Mouse (Mus musculus): ENCODE data around the gene Cdh23. TPM values are rescaled to one million over a fixed set of nuclear protein-coding genes. Genes with fewer than 3 reads are reported as not detected.

Gene Cdh23
- polyA plus RNA-seq, 1 experiment from 2014 or later: 1.1 TPM

- no peak overlapping the region for H3K9ac ChIP-seq
- no peak for ATAC-seq
- no peaks in the 10 kb centered on the region for H3K36me3 ChIP-seq (ENCODE audit: poor library complexity, severe bottlenecking)
- no peaks in the 10 kb centered on the region for H3K9me3 ChIP-seq (replicated peaks)
- no peak overlapping the region for H3K4me3 ChIP-seq
- no peak overlapping the region for H3K27ac ChIP-seq
- WGBS: 60% methylated on average over 2 of the region's 2 CpGs
- H3K27me3 ChIP-seq: no peaks in the 10 kb centered on the region
- H3K4me1 ChIP-seq: 0 out of 2 replicates have a peak, but pooled peaks cover 5% of the 10 kb centered on the region
- no peak overlapping the region for H3K4me2 ChIP-seq
Observed at GRCm38 (mm10) chr10:60362310-60362628, 334.0 kb downstream of the Cdh23 start.

- no peaks in the 10 kb centered on the region for H3K9me3 ChIP-seq (replicated peaks)
- H3K4me1 ChIP-seq: 0 out of 2 replicates have a peak, but pooled peaks cover 5% of the 10 kb centered on the region
- no peak for ATAC-seq
- H3K4me2 ChIP-seq: no peak overlapping the region
- H3K27me3 ChIP-seq: no peaks in the 10 kb centered on the region
- WGBS: 59% methylated on average over 12 of the region's 12 CpGs
- no peak overlapping the region for H3K9ac ChIP-seq
- H3K36me3 ChIP-seq (ENCODE audit: poor library complexity, severe bottlenecking): no peaks in the 10 kb centered on the region
- no peak overlapping the region for H3K4me3 ChIP-seq
- no peak overlapping the region for H3K27ac ChIP-seq
Observed at GRCm38 (mm10) chr10:60361615-60362309, 334.5 kb downstream of the Cdh23 start.

- Histone ChIP-seq H3K4me3 (no peak overlapping the region), H3K27ac (no peak overlapping the region), H3K36me3 (ENCODE audit: poor library complexity, severe bottlenecking) (no peaks in the 10 kb centered on the region), H3K9ac (no peak overlapping the region), H3K4me1 (0 out of 2 replicates have a peak, but pooled peaks cover 5% of the 10 kb centered on the region), H3K4me2 (no peak overlapping the region), H3K9me3 (replicated peaks) (no peaks in the 10 kb centered on the region), H3K27me3 (no peaks in the 10 kb centered on the region)
- ATAC-seq: no peak
- 36% methylated on average over 4 of the region's 4 CpGs for WGBS
Observed at GRCm38 (mm10) chr10:60358776-60359175, 337.5 kb downstream of the Cdh23 start.

GRCm38 (mm10) chr10:60357901-60358300, 338.4 kb downstream of the Cdh23 start:
- no peak overlapping the region for H3K4me2 ChIP-seq
- H3K4me3 ChIP-seq: no peak overlapping the region
- no peaks in the 10 kb centered on the region for H3K27me3 ChIP-seq
- H3K27ac ChIP-seq: no peak overlapping the region
- 92% methylated on average over 14 of the region's 14 CpGs for WGBS
- no peaks in the 10 kb centered on the region for H3K36me3 ChIP-seq (ENCODE audit: poor library complexity, severe bottlenecking)
- 0 out of 2 replicates have a peak, but pooled peaks cover 5% of the 10 kb centered on the region for H3K4me1 ChIP-seq
- H3K9me3 ChIP-seq (replicated peaks): no peaks in the 10 kb centered on the region
- ATAC-seq: no peak
- H3K9ac ChIP-seq: no peak overlapping the region

- 90% methylated on average over 4 of the region's 4 CpGs for WGBS
- H3K4me3 ChIP-seq: no peak overlapping the region
- H3K36me3 ChIP-seq (ENCODE audit: poor library complexity, severe bottlenecking): no peaks in the 10 kb centered on the region
- 0 out of 2 replicates have a peak, but pooled peaks cover 5% of the 10 kb centered on the region for H3K4me1 ChIP-seq
- no peak overlapping the region for H3K9ac ChIP-seq
- no peak overlapping the region for H3K4me2 ChIP-seq
- no peak overlapping the region for H3K27ac ChIP-seq
- no peak for ATAC-seq
- H3K9me3 ChIP-seq (replicated peaks): no peaks in the 10 kb centered on the region
- H3K27me3 ChIP-seq: no peaks in the 10 kb centered on the region
Observed at GRCm38 (mm10) chr10:60357441-60357840, 338.8 kb downstream of the Cdh23 start.

- 78% methylated on average over 11 of the region's 11 CpGs for WGBS
- H3K9ac ChIP-seq: no peak overlapping the region
- no peaks in the 10 kb centered on the region for H3K9me3 ChIP-seq (replicated peaks)
- no peak overlapping the region for H3K4me2 ChIP-seq
- no peak overlapping the region for H3K27ac ChIP-seq
- no peak for ATAC-seq
- no peak overlapping the region for H3K4me3 ChIP-seq
- H3K27me3 ChIP-seq: no peaks in the 10 kb centered on the region
- peaks cover 12% of the 10 kb centered on the region for H3K4me1 ChIP-seq
- H3K36me3 ChIP-seq (ENCODE audit: poor library complexity, severe bottlenecking): no peaks in the 10 kb centered on the region
Observed at GRCm38 (mm10) chr10:60354881-60355677, 341.2 kb downstream of the Cdh23 start.

GRCm38 (mm10) chr10:60354003-60354325, 342.3 kb downstream of the Cdh23 start:
- no peak for ATAC-seq
- 86% methylated on average over 4 of the region's 4 CpGs for WGBS
- H3K27ac ChIP-seq: no peak overlapping the region

GRCm38 (mm10) chr10:60353241-60354002, 342.9 kb downstream of the Cdh23 start:
- WGBS: 53% methylated on average over 5 of the region's 5 CpGs
- no peak overlapping the region for H3K4me2 ChIP-seq
- H3K27ac ChIP-seq: no peak overlapping the region
- no peak overlapping the region for H3K9ac ChIP-seq
- no peaks in the 10 kb centered on the region for H3K27me3 ChIP-seq
- no peak for ATAC-seq
- H3K9me3 ChIP-seq (replicated peaks): no peaks in the 10 kb centered on the region
- no peak overlapping the region for H3K4me3 ChIP-seq
- no peaks in the 10 kb centered on the region for H3K36me3 ChIP-seq (ENCODE audit: poor library complexity, severe bottlenecking)
- peaks cover 12% of the 10 kb centered on the region for H3K4me1 ChIP-seq

More at GRCm38 (mm10) chr10:60354003-60354325, 342.3 kb downstream of the Cdh23 start:
- no peak overlapping the region for H3K9ac ChIP-seq
- H3K4me1 ChIP-seq: peaks cover 12% of the 10 kb centered on the region
- H3K27me3 ChIP-seq: no peaks in the 10 kb centered on the region
- H3K36me3 ChIP-seq (ENCODE audit: poor library complexity, severe bottlenecking): no peaks in the 10 kb centered on the region
- no peak overlapping the region for H3K4me2 ChIP-seq
- no peaks in the 10 kb centered on the region for H3K9me3 ChIP-seq (replicated peaks)
- no peak overlapping the region for H3K4me3 ChIP-seq

GRCm38 (mm10) chr10:60351761-60352455, 344.4 kb downstream of the Cdh23 start:
- ATAC-seq: no peak
- no peak overlapping the region for H3K9ac ChIP-seq
- H3K27me3 ChIP-seq: peaks cover 12% of the 10 kb centered on the region
- H3K27ac ChIP-seq: no peak overlapping the region
- WGBS: 43% methylated on average over 7 of the region's 7 CpGs
- no peaks in the 10 kb centered on the region for H3K36me3 ChIP-seq (ENCODE audit: poor library complexity, severe bottlenecking)
- H3K9me3 ChIP-seq (replicated peaks): no peaks in the 10 kb centered on the region
- no peak overlapping the region for H3K4me2 ChIP-seq
- peaks cover 16% of the 10 kb centered on the region for H3K4me1 ChIP-seq
- H3K4me3 ChIP-seq: no peak overlapping the region

GRCm38 (mm10) chr10:60351248-60351647, 345.0 kb downstream of the Cdh23 start:
- WGBS: 25% methylated on average over 3 of the region's 3 CpGs
- Histone ChIP-seq H3K4me1 (peaks cover 22% of the 10 kb centered on the region), H3K27ac (no peak overlapping the region), H3K9ac (no peak overlapping the region), H3K4me2 (no peak overlapping the region), H3K27me3 (peaks cover 19% of the 10 kb centered on the region), H3K36me3 (ENCODE audit: poor library complexity, severe bottlenecking) (no peaks in the 10 kb centered on the region), H3K9me3 (replicated peaks) (no peaks in the 10 kb centered on the region), H3K4me3 (no peak overlapping the region)
- no peak for ATAC-seq

GRCm38 (mm10) chr10:60350805-60351167, 345.5 kb downstream of the Cdh23 start:
- 52% methylated on average over 3 of the region's 3 CpGs for WGBS
- no peaks in the 10 kb centered on the region for H3K9me3 ChIP-seq (replicated peaks)
- peak overlapping the region; percentile 27; the same call in 1 of the 2 replicates for H3K4me2 ChIP-seq

More at GRCm38 (mm10) chr10:60350805-60351167, 345.5 kb downstream of the Cdh23 start:
- Histone ChIP-seq H3K27ac (no peak overlapping the region), H3K4me1 (peaks cover 24% of the 10 kb centered on the region), H3K27me3 (peaks cover 23% of the 10 kb centered on the region), H3K4me3 (0 out of 2 replicates have a peak overlapping the region, but pooled peaks have one; percentile 0), H3K9ac (no peak overlapping the region), H3K36me3 (ENCODE audit: poor library complexity, severe bottlenecking) (no peaks in the 10 kb centered on the region)
- peak; percentile 58; the same call in 1 of the 2 replicates for ATAC-seq
